Mouse (Mus musculus) inflammation-experienced regulatory T-cells, adult 6 months (primary cell): ENCODE results near the gene Lbhd1. TPM values are rescaled to one million over a fixed set of nuclear protein-coding genes. Genes with fewer than 3 reads are reported as not detected.
"Not testable (repeated sequence)": the region's sequence is repeated elsewhere in the genome, so short reads cannot be mapped to it uniquely, and the experiment has no call there.

ENCODE experiments used
- ATAC-seq: one replicate; pipeline ENCODE4 v1.8.0; 2017
- polyA plus RNA-seq, 3 experiments: library from polyadenylated mRNA; unstranded; fragments of 100-300 nt; shearing (Covaris generic); gene quantifications; one replicate each; pipeline ENCODE4 v1.2.1; 2017

Lbhd1 gene
- polyA plus RNA-seq = 100 to 1,000 TPM in 1 of 3 experiments, 10 to 100 TPM in 2; 92.4 to 104 (median 94.7) TPM

DNA sequence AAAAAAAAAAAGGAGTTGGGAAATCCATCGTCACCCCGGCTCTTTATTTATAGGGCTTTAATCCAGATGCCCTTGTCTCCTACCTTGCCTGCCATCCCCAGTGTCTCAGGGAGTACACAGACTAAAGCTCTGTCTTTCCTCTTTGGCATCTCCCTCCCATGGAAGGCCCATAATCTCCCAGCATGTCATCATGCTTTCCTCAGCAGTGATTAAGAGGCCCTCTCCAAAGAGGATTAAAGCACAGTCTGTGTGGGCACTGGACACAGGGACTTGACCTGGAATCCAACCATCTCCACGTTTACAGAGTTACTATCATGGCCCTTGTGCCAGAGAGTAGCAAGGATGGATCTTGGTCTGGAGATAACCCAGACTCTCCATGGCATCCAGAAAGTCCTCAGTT lies at the start of gene Lbhd1, which contains the start of gene Gm49403:
Gene Lbhd1 (plus strand): TSS at position 117 of the 400 bp plus-strand sequence.
Gene Gm49403 (plus strand): TSS at position 315 of the 400 bp plus-strand sequence.
- no peak for ATAC-seq

DNA sequence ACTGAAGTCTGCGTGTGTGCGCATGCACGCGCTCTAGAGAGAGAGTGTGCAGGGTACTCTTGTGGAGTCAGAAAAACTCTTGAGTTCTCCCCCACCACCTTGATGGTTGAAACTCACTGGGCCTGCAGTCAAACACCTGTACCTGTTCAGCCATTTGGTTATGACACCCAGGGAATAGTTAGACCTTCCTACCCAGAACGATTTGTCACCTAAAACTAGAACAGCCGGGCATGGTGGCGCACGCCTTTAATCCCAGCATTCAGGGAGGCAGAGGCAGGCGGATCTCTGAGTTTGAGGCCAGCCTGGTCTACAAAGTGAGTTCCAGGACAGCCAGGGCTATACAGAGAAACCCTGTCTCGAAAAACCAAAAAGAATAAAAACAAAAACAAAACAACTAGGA lies 47.2 kb upstream of the Lbhd1 start:
- ATAC-seq = not testable (repeated sequence)

DNA sequence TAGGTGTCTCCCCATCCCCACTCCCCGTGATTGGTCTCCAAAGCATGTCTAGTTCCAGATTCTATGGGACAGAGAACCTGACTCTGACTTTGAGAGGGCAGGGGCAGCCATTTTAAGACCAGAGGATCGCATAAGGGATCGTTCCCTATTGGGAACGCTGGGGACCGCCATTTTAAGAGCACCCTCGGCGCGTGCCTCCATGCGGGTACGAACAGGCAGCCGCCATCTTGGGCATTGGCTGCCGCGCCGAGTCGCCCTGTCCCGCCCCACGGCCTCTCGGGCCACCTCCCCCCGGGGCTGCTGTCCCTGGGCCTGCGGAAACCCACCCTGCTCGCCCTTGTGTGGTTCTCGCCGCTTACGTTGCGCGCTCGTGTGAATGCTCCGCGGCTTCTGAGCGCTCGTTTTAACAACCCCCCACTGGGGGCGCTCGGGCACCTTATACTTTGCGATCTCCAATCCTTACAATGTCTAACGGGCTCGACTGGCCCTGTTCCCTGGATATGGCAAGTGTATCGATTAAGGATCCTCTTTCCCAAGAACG lies 46.2 kb upstream of the Lbhd1 start, which contains the start of gene Bscl2:
Gene Bscl2 (plus strand): TSS at position 217 of the 541 bp plus-strand sequence.
- ATAC-seq = peak; percentile 75

DNA sequence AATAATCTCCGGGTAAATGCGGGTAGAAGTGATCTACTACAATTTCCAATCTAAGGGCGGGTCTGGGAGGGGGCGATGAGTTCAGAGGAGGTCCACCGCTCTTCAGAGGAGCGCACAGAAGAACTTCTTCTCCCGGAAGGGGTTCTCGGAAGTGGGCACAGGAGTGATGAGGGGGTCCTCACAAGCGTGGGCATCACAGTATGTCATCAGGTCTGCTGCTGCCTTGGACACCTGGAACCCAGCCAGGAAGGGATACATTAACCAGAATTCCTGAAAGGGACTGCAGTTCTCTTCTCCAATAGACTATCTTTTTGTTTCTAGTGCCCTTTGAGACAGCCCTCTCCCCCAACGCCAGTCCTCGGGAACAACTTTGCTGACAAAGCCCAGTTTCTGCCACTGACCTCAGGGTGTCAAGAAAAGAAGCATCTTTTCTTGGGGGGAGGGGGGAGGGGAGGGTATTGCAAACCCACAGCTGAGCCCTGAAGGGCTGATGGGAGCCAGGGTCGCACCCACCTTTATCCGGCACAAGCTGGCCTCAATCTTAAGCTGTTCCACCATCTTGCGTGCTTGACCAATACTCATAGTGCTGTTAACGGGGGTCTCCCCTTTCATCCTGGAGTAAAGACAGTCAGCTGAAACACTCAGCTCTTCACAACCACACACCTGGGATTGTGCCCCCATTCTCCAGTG lies 45.3 kb upstream of the Lbhd1 start:
- peak; percentile 2 for ATAC-seq

DNA sequence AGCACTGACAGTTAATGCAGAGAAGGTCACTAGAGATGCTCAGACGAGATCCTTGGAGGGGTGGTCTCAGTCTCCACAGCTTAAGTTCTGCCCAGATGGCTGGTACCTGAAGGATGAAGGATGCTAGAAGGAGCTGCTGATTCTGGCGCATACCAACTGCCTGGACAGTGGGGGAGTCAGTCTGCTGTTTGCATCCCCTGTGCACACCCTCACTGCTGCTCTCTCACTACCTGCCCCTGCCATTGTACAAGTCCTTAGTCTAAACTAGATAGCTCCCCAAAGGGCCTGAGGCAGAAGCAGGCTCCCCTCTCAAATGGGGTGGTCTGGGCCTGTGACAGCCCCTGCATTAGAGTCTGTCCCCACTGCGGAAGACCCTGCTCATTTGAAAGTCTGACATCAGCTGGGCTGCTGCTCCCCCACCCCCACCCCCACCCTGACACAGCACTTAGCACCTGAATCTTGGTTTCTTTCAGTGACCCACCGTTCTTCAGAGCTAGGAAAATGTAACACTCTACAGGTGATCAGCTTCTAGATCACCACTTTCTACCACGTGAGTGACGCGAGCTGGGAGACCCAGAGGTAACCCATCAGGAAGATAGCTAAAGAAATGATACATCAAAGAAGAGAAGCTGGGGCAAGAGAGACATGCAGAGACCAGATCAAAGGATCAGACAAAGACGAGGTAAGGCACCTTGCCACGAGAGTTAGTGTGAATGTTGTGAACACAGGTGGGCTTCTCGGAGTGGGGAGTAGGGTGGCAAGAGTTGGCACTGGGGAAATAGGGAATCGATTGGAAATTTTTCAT lies 44.2 kb upstream of the Lbhd1 start, which contains the start of gene Gng3:
Gene Gng3 (minus strand): TSS at position 92 of the 805 bp plus-strand sequence.
- ATAC-seq = no peak

DNA sequence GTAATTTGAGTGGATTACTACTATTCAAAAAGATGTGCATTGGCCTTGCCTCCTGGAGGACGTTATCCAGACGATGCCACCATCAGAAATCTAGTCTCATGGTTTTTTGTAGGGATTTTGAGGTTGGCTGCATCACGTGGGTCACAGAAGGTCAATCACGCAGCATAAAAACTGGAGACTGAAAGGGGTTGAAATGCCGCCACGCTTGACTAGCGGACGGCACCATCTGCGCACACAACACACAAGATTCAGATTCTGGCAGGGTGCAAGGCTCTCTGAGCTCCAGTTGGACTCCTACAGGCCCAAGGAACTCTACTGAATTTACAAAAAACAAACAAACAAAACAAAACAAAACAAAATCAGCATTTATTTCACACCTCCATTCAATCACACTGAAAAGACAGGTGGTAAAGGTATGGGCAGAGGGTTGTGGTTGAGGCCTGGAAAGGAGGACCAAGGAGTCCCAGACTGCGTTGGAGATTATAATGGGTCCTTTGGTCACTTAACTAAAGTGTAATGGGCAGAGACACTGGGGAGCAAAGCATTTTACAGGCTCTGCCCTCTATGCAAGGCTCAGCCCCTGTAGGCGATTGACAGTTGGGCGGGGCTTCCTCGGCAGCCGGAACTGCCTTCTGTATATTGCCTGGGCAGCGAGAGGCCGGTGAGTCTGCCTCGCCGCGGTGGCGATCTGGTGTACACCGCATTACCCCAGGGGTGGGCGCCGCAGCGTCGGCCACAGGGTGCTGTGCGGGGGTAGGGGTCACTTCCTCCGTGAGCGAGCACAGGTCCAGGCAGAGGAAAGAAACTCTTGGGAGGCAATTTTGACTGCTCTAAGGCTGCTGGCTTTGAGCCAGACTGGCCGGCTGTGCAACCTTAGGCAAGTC lies 43.4 kb upstream of the Lbhd1 start:
- ATAC-seq = peak; percentile 35

DNA sequence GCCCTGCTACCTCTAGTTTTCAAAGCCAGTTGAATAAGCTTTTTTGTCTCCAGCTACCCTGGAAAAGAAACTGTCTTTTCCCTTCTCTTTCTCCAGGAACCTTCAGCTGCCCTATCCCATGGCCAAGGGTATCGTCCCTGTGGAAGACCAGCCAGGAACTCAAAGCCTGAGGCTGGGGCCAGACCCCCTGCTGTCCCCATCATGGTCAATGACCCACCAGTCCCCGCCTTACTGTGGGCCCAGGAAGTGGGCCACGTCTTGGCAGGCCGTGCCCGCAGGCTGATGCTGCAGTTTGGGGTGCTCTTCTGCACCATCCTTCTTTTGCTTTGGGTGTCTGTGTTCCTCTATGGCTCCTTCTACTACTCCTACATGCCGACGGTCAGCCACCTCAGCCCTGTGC lies 42.5 kb upstream of the Lbhd1 start:
- no peak for ATAC-seq

DNA sequence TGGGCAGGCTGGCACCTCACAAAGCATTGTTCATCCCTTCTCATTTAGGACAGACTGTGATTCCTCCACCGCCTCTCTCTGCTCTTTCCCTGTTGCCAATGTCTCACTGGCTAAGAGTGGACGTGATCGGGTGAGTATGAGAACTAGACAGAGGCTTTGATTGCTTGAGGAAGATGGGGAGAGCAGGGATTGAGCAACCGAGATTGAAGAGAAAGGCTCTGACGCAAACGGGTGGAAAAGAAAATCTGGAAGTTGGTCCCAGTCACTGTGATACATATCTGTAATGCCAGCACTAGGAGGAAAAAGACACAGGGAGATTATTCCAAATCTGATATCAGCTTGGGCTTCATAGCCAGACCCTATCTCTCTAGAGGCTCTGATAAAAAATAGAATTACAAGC lies 40.6 kb upstream of the Lbhd1 start:
- ATAC-seq = no peak

DNA sequence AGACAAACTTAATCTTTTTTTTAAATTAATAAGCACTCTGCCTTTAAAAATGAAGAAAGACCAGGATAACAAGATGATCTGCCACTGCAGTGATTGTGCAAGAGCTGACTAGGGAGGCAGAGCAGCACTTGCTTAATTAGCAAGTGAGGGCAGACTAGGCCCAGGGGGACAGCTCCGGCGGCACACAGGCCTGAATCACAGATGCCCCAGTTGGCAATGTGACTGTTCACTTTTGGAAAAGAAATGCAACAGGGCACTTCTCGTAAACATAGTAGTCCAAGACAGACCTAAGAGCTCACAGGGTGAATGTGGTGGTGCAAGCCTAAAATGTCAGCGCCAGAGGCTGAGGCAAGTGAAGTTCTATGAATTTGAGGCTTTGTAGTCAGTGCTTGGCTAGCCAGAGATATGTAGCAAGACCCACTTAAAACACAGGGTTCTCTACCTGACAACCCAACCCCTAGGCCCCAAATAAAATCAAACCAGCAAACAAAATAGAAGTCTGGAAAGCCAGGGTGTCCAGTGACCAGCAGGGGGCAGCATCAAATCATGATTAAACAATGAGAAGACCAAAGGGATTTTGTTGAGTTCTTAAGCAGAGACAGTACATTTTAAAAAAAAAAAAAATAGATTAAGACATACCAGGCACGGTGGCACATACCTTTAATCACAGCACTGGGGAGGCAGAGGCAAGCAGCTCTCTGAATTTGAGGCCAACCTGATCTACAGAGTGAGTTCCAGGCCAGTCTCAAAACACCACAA lies 39.0 kb upstream of the Lbhd1 start:
- ATAC-seq = no peak

DNA sequence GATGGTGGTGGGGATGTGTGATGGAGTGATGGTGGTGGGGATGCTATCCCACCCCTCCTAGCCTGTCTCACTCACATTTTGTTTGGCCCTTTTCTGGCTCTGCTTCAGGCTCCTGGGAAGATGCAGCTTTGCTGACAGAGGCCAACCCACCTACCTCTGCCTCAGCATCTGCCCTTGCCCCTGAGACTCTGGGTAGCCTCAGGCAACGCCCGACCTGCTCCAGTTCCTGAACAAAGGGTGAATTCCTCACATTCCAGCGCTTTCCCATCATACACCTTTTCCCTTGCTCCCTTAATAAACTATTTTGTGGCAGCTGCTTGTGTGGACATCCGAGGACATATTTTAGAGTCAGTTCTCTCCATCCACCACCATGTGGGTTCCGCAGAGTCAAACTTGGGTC lies 35.2 kb upstream of the Lbhd1 start:
- ATAC-seq = no peak

DNA sequence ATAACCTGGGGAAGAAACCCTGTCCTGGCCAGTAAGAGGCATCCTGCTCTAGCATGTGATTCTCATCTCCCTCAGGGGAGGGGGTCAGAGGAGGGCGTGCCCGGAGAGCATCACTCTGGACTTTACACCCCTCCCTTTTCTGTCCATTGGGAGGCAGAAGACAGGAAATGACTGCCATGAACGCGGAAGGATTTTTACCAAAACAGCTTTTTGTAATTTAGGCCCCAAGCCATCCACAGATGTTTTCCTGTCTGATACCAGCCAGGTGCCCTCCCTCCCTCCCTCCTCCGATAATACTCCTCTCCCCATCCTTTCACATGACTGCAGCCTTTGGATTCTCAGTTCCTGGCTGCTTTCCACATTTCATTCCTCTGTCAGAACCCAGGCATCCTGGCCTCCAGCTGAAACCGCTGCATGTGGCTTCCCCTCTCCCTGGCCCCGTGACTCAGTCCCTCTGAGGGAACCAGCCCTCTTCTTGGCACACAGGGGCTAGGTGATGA lies 33.1 kb upstream of the Lbhd1 start, which contains the start of gene Lrrn4cl:
Gene Lrrn4cl (plus strand): TSS at position 367 of the 500 bp plus-strand sequence.
- ATAC-seq = no peak

DNA sequence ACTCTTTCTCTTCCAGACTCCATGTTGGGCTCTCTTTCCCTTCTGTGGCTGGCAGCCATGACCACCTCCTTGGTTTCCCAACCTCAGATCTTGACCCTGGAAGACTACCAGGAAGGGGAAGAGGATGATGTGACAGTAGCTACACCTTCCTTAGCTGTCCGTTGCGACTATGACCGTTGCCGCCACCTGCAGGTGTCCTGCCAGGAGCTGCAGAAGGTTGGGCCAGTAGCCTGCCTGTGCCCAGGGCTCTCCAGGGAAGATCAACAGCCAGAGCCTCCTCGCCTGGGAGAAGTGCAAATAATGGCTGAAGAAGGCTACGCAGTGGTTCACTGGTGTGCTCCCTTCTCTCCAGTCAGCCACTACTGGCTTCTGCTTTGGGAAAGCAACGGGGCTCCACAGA lies 31.9 kb upstream of the Lbhd1 start:
- no peak for ATAC-seq

DNA sequence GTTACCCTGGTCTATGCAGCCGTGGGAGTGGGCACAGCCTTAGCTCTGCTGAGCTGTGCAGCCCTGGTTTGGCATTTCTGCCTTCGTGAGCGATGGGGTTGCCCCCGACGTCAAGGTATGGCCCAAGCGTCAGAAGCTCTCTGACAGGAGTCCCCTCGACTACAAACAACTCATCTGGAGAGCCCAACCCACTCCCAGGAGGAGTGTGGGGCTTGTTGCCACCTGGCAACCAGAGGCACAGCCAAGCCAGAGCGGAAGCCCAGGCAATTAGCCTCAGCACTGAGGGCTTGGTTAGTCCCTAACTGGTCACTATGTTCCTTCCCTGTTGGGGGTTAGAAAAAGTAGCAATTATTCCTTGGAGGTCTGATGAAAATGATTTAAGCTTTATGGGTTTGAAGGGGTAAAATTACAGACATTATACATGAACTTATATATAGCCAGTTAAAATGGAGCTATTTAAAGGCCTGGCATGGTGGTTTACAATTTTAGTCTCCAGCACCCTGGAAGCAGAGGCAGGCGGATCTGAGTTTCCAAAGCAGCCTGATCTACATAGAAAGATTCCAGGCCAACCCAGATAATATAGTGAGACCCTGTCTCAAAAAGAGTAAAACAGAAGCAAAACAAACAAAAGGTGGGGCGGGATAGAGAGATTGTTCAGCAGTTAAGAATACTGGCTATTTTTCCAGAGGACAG lies 31.1 kb upstream of the Lbhd1 start:
- ATAC-seq = no peak

DNA sequence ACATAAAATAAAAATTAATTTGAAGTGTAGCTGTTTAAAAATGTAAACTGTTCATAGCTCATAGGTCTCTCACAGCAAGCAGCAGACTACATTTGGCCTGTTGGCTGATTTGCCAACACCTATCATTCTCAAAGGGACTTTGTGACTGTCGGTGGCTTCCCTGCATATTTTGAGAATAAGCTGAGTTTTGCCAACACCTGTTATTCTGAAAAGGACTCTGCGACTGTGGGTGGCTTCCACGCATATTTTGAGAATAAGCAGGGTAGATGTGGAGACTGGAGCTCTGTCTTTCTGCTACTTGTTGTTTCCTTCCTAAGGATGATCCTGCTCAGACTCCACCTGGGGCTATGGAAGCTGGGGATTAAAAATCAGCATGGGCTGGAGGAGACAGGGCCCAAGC lies 30.4 kb upstream of the Lbhd1 start:
- ATAC-seq = no peak

DNA sequence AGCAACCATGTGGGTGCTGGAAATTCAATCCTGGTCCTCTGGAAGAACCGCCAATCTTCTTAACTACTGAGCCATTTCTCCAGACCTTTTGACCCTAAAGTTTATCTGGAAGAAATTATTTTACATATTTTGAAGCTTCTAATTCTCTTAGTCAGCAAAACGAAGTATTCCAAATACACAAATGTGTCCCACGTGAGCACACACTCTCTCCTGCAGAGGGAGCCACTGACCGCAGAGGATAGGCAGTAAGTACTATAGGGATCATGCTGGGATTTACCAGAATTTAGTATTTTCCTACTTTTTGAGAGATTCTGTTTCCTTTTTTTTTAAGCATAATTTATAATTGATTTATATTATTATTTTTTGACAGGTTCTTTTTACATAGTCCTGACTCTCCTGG lies 25.8 kb upstream of the Lbhd1 start:
- ATAC-seq = no peak

DNA sequence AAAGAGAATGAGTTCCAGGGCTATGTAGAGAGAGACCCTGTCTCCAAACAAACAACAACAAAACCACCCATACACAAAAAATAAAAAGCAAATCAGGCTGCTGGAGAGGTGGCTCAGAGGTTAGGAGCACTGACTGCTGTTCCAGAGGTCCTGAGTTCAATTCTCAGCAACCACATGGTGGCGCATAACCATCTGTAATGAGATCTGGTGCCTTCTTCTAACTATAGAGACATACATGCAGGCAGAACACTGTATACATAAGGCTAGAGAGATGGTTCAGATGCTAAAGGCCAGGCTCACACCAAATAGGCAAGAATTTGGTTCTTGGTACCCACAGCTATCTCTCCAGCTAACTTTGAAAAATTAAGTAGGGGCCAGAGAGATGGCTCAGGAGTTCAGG lies 24.5 kb upstream of the Lbhd1 start:
- no peak for ATAC-seq

DNA sequence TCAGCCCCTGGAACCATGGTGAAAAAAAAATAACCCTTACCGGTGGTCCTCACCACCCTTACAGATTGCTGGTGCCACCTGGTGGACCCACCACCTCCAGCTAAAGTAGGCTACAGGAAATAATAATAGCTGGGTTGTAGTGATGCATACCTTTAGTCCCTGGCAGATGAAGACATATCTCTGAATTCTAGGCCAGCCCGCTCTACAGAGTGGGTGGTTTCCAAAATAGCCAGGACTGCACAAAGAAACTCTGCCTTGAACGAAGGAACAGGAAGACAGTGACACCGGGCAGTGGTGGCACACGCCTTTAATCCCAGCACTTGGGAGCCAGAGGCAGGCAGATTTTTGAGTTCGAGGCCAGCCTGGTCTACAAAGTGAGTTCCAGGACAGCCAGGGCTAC lies 19.3 kb upstream of the Lbhd1 start:
- no peak for ATAC-seq

DNA sequence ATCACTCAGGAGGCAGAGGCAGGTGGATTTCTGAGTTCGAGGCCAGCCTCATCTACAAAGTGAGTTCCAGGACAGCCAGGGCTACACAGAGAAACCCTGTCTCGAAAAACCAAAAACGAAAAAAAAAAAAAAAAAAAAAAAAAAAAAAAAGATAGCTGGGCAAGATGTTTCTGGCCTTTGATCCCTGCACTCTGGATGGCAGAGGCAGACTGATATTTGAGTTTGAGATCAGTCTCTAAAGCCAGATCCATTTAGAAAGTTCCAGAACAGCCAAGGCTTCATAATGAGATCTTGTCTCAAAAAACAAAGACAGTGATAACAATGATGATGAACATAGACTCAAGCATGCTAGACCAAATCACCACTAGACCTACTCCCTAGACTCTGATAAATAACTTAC lies 13.2 kb upstream of the Lbhd1 start:
- ATAC-seq = not testable (repeated sequence)

DNA sequence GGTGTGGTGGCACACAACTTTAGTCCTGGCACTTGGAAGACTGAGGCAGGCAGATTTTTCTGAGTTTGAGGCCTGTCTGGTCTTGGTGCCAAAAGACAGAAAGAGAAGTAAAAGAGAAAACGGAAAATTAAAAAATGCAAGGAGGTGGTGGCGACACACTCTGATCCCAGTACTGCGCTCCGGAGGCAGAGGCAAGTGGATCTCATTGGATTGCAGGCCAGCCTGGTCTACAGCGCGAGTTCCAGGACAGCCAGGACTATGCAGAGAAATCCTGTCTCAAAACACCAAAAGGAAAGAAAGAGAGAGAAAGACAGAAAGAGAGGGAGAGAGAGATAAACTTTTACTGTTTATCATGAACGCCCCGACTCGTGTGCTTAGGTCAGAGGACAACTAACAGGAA lies 12.7 kb upstream of the Lbhd1 start:
- ATAC-seq = no peak

DNA sequence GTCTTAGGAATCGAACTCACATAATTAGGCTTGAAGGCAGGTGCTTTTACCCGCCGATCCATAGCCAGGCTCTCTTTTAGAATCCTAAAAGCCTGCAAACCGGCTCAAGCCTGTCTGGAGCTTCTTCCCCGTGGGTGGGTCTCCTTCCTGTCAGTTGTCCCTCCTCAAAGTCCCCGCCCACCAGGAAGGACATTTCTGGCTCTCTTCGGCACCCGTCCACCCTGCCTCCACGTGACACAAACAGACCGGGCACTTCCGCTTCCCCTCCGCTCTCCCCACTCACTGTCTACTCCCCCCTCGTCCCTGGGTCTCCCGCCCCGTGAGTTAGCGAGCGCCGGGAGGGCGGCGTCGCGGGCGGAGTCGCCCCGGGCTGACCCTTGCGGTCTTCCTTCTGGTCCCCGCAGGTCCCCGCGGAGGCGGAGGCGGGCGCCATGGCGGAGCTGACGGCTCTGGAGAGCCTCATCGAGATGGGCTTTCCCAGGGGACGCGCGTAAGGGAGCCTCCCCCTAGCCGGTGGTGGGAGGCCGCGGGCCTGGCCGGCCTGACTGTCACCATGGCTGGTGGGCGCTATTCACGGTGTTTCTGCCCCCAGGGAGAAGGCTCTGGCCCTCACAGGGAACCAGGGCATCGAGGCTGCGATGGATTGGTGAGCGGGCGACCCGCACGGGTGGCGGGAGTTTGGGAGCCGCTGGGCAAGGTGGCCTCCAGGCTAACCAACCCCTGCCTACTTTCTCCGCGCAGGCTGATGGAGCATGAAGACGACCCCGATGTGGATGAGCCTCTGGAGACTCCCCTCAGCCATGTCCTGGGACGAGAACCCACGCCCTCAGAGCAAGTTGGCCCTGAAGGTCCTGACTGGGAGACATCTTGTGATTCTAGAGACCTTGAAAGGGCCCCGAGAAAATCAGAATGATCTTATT lies 12.0 kb upstream of the Lbhd1 start, which contains the start of gene Ubxn1:
Gene Ubxn1 (plus strand): TSS at position 230 of the 920 bp plus-strand sequence.
- peak; percentile 98 for ATAC-seq
